Mouse (Mus musculus): ENCODE results near the gene Cacnb2. TPM values are rescaled to one million over a fixed set of nuclear protein-coding genes. Genes with fewer than 3 reads are reported as not detected.

The Cacnb2 gene
- polyA plus RNA-seq, 1 experiment from 2014 or later, result 2.0 TPM

DNA sequence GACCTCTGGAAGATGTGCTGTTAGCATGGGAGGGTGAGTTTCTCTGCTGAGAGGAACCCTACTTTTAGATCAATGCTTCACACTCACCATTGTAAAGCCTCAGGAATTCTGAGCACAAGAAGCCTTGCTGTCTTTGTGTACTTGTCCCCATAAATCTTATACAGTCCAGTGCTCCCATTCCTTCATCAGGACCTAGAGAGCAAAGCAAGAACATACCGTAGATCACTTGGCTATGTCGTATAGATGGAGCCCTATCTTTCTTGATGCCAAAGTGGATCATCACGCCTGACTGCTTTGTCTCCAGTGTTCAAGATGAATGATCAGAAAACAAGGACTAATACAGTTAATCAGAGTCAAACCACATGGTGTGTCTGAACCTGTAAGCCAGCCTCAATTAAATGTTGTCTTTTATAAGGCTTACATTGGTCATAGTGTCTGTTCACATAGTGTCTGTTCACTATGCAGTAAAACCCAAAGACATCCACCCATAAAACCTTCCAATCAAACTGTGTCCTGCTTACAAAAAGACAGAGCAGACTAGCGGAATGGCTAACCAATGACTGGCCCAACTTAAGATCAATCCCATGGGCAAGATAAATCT lies 198.7 kb downstream of the Cacnb2 start:
- Histone ChIP-seq H3K9ac (no peak overlapping the region), H3K4me3 (no peak overlapping the region), H3K27me3 (no peaks in the 10 kb centered on the region), H3K4me1 (peaks cover 8% of the 10 kb centered on the region; the same call in 1 of the 2 replicates), H3K27ac (no peak overlapping the region), H3K9me3 (no peaks in the 10 kb centered on the region), H3K4me2 (no peak overlapping the region), H3K36me3 (no peaks in the 10 kb centered on the region)
- 94% methylated on average over 4 of the region's 4 CpGs for WGBS
- no peak for ATAC-seq (ENCODE audit: insufficient number of reproducible peaks, insufficient read depth, low FRiP score, low TSS enrichment, low read depth)

DNA sequence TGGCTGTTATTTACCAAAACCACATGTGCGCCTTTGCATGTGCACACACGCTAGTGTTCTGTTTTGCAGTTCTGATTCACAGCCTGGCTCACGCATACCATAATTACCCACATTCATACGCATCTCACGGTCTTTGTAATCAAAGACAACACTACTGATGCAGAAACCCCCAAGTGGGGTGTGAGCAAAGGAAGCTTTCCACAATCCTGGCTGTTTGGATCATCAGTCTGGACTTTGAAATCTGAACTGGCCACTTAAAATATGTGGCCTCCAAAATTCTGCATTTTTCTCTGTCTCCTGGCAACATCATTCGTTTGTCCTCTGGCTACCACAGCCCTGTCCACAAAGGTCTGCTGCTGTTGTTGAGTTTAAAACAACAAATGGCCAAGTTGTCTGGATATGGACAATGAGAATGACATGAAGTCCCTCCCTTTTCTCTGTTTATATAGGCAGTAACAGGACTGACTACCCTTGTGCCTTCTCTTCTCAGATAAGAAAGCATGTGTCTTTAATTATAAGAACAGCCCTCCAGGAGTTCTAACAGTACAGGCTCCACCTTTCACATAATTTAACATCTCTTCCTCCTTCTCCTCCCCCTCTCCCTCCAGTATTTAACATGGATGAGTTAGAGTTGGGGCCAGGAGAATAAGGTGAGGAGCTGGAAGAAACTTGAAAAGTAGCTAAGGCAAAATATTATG lies 204.9 kb downstream of the Cacnb2 start:
- peaks cover 19% of the 10 kb centered on the region for H3K4me1 ChIP-seq
- WGBS, result 18% methylated on average over 6 of the region's 6 CpGs
- H3K9me3 ChIP-seq, result no peaks in the 10 kb centered on the region
- H3K36me3 ChIP-seq, result no peaks in the 10 kb centered on the region
- H3K27me3 ChIP-seq, result no peaks in the 10 kb centered on the region
- H3K4me2 ChIP-seq, result no peak overlapping the region
- H3K9ac ChIP-seq, result no peak overlapping the region
- no peak overlapping the region for H3K4me3 ChIP-seq
- no peak for ATAC-seq (ENCODE audit: insufficient number of reproducible peaks, insufficient read depth, low FRiP score, low TSS enrichment, low read depth)
- H3K27ac ChIP-seq, result no peak overlapping the region

DNA sequence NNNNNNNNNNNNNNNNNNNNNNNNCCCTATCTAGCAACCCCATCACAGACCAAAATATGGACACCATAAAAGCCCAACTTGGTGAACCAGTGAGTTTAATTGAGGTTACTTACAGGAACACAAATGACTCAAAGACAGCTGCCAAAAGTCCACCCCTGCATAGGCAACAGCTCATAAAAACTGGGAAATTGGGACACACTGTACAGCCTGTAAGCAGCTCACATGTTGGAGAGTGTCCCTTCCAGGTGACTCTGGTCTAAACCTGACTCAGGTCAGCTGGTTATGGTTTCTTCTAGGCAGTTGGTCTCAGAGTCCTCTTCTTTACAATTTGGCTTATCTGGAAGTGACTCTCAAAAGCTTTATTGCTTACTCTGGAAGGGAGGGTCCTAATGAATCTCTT lies 212.1 kb downstream of the Cacnb2 start:
- no peak for ATAC-seq (ENCODE audit: insufficient number of reproducible peaks, insufficient read depth, low FRiP score, low TSS enrichment, low read depth)
- Histone ChIP-seq H3K36me3 (no peaks in the 10 kb centered on the region), H3K9ac (no peak overlapping the region), H3K4me2 (no peak overlapping the region), H3K27me3 (no peaks in the 10 kb centered on the region), H3K9me3 (no peaks in the 10 kb centered on the region), H3K4me1 (no peaks in the 10 kb centered on the region), H3K4me3 (no peak overlapping the region), H3K27ac (no peak overlapping the region)

DNA sequence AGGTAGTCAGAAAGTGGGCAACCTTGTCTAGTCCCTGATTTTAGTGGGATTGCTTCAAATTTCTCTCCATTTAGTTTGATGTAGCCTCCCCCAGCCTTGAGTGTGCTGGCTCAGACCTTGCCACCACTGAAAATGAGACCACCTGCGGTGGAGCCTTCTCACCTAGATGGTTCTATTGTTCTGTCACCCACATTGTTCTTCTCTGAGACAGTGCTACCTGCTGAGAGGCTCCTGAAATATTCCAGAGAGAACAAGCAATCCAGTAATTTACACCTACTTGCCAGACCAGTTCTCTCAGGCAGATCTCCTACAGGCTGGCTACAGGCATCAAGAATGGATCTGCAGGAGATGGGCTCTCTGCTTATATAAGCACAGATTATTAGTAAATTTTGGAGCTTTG lies 215.8 kb downstream of the Cacnb2 start:
- peaks cover under 1% of the 10 kb centered on the region; the same call in 1 of the 2 replicates for H3K4me1 ChIP-seq
- H3K27me3 ChIP-seq, result no peaks in the 10 kb centered on the region
- WGBS, result 32% methylated on average over 1 of the region's 1 CpGs

DNA sequence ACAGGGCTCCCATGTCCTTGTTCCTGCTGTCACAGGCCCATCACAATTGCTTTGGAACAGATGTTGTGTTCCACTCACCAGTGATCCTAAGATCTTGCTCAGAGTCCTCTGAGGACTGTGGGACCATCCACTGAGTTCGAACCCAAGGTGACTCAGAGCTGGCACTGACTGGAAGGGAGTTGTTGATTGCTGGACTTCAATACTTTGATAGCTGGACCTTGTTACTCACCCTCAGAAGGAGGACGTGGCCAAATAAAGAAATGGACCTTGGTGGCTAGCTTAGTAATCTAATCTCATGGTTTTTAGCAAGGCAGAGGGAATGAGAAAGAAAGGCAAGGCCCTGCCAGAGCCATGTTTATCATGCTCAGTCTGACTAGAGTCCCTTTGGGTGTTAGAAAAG lies 218.1 kb downstream of the Cacnb2 start:
- Histone ChIP-seq H3K9ac (no peak overlapping the region), H3K27me3 (no peaks in the 10 kb centered on the region), H3K4me1 (peaks cover 5% of the 10 kb centered on the region), H3K4me3 (no peak overlapping the region), H3K9me3 (no peaks in the 10 kb centered on the region), H3K27ac (no peak overlapping the region), H3K36me3 (no peaks in the 10 kb centered on the region), H3K4me2 (no peak overlapping the region)
- ATAC-seq (ENCODE audit: insufficient number of reproducible peaks, insufficient read depth, low FRiP score, low TSS enrichment, low read depth), result no peak
- WGBS, result 81% methylated on average over 2 of the region's 2 CpGs

More for the DNA sequence above, 215.8 kb downstream of the Cacnb2 start:
- Histone ChIP-seq H3K4me2 (no peak overlapping the region), H3K9ac (no peak overlapping the region), H3K9me3 (no peaks in the 10 kb centered on the region), H3K4me3 (no peak overlapping the region), H3K36me3 (no peaks in the 10 kb centered on the region), H3K27ac (no peak overlapping the region)
- ATAC-seq (ENCODE audit: insufficient number of reproducible peaks, insufficient read depth, low FRiP score, low TSS enrichment, low read depth), result no peak

DNA sequence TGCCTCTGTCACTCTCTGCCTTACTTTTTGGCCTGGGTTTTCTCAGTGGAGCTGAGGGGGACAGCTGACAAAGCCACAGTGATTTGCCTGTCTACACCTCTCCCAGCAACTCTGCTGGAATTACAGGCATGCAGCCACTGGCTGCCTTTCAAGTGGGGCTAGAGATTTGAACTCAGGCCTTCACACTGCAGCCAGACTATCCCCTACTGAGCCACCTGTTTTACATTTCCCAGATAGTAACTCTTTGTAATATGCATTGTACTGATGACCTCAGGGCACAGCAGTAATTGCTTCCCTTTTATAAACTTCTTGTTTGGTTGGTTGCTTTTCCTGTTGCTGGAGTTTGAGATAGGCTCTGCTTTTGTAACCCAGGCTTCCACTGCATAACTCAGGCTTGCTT lies 220.2 kb downstream of the Cacnb2 start:
- Histone ChIP-seq H3K9ac (no peak overlapping the region), H3K4me2 (no peak overlapping the region), H3K36me3 (no peaks in the 10 kb centered on the region), H3K4me3 (no peak overlapping the region), H3K27me3 (no peaks in the 10 kb centered on the region), H3K4me1 (peaks cover 6% of the 10 kb centered on the region), H3K27ac (no peak overlapping the region), H3K9me3 (no peaks in the 10 kb centered on the region)
- no peak for ATAC-seq (ENCODE audit: insufficient number of reproducible peaks, insufficient read depth, low FRiP score, low TSS enrichment, low read depth)

DNA sequence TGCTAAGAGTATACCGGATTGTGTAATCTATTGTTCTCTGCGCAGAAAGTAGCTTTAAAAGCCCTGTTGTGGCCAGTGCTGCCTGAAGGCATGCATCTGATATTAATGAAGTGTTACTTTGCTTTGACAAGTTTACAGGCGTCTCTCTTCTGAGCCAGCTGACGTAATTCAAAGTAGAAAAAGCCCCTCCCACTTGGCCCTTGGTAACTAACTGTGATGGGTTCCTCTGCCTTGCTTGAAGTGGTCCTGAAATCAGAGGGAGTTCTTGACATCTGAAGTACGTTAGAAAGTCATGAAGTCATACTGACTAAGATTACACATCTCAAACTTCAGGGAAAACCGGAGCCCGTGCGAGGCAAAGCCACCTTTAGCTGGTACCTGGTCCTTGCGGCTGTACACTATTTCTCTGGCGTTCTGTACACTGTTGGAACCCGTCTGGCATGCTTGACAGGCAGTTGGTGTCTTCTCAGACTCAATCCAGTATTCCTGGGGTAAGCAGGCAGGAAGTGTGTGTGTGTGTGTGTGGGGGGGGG lies 221.0 kb downstream of the Cacnb2 start:
- 23% methylated on average over 11 of the region's 11 CpGs for WGBS
- Histone ChIP-seq H3K27me3 (no peaks in the 10 kb centered on the region), H3K4me3 (peak overlapping the region; percentile 18; the same call in 1 of the 2 replicates), H3K4me2 (peak overlapping the region; percentile 44), H3K27ac (no peak overlapping the region), H3K9ac (no peak overlapping the region), H3K9me3 (no peaks in the 10 kb centered on the region), H3K36me3 (no peaks in the 10 kb centered on the region), H3K4me1 (peaks cover 13% of the 10 kb centered on the region)
- ATAC-seq (ENCODE audit: insufficient number of reproducible peaks, insufficient read depth, low FRiP score, low TSS enrichment, low read depth), result no peak

DNA sequence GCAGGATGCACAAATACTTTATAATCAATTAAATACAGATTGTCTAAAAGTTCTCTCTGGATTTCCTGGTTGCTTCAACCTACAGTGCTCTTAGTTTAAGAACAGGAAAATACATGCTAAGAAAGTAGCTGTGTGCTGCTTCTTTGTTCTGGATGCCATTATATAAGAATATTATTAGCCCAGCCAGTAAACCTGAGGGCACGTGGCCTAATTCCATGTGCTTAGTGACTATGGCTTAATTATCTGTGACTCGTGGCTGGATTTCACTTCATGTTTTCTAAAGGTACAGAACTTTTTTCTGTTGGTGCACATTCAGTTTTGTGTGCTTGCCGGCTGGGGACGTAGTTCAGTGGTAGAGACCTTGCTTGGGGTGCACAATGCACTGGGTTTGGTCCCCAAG lies 222.3 kb downstream of the Cacnb2 start:
- 50% methylated on average over 4 of the region's 4 CpGs for WGBS
- Histone ChIP-seq H3K4me3 (no peak overlapping the region), H3K9ac (no peak overlapping the region), H3K4me2 (no peak overlapping the region), H3K9me3 (no peaks in the 10 kb centered on the region), H3K4me1 (peaks cover 14% of the 10 kb centered on the region), H3K27ac (no peak overlapping the region), H3K27me3 (no peaks in the 10 kb centered on the region), H3K36me3 (no peaks in the 10 kb centered on the region)
- ATAC-seq (ENCODE audit: insufficient number of reproducible peaks, insufficient read depth, low FRiP score, low TSS enrichment, low read depth), result no peak

DNA sequence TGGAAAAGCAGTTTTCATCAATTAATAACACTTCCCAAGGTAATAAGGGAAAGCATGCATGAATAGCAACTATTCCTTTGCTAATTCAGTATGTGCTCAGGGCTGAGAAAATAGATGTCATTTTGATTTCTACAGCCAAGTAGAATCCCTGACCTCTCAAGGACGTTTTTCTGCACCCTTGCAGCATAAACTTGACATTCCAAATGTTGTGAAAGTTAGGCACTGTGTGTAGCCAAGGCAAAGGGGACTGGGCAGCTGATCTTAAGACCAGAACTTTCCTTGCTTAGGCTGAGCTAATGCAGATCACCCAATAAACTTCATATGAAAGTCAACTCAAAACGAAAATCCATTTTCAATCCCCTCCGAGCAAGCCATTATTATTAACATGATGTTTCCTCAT lies 226.6 kb downstream of the Cacnb2 start:
- Histone ChIP-seq H3K27ac (no peak overlapping the region), H3K27me3 (no peaks in the 10 kb centered on the region), H3K4me2 (no peak overlapping the region), H3K4me3 (no peak overlapping the region), H3K9me3 (no peaks in the 10 kb centered on the region), H3K36me3 (no peaks in the 10 kb centered on the region), H3K4me1 (peaks cover 9% of the 10 kb centered on the region; the same call in 1 of the 2 replicates), H3K9ac (no peak overlapping the region)
- ATAC-seq (ENCODE audit: insufficient number of reproducible peaks, insufficient read depth, low FRiP score, low TSS enrichment, low read depth), result no peak
- WGBS, result 56% methylated on average over 3 of the region's 3 CpGs

DNA sequence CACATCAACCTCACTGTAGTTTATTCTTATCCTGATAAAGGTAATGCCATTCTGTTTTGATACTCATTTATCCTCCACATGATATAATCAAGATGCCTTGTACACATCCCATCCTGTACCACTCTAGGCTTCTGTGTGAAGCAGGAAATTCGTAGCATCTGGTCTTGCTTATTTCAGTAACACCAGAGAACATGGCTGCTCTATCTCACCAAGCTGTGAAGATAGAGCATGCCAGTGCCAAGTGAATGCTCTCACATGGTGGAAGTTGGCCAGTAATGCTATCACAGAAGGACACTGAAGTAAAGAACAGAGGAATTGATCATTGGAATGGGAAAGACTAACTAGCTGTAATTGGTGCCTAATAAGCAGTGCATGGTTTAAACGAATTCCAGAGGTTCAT lies 228.4 kb downstream of the Cacnb2 start:
- 60% methylated on average over 2 of the region's 2 CpGs for WGBS
- Histone ChIP-seq H3K9me3 (no peaks in the 10 kb centered on the region), H3K4me1 (peaks cover 9% of the 10 kb centered on the region; the same call in 1 of the 2 replicates), H3K4me2 (no peak overlapping the region), H3K27me3 (no peaks in the 10 kb centered on the region), H3K9ac (no peak overlapping the region), H3K4me3 (no peak overlapping the region), H3K36me3 (no peaks in the 10 kb centered on the region), H3K27ac (no peak overlapping the region)
- no peak for ATAC-seq (ENCODE audit: insufficient number of reproducible peaks, insufficient read depth, low FRiP score, low TSS enrichment, low read depth)

DNA sequence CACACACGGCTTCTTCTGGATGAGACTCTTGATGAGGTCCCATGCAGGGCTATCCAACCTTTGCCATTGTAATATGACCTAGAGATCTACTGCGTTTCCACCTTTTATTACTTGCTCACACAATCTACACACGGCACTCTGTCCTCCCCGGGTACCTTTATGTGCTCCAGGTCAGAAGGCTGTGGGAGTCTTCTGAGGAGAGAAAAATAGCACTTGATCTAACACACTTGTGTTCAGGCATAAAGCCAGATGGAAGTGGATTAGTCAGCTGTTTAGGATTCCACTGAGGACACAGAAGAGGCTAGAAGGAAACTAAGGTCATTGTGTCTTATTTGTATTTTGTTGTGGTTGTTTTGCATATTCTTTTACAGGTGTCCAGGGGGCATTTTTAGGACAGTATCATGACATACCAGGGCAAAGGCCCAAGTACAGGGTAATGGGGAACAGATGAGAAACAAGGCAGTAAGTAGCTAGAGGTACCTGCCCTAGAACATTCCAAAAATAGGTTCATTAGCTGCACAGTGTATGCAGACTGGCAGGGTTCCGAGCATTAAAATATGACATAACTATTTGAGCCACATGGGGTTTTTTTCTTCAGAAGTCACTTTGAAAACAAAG lies 231.9 kb downstream of the Cacnb2 start:
- H3K4me1 ChIP-seq, result no peaks in the 10 kb centered on the region
- no peaks in the 10 kb centered on the region for H3K27me3 ChIP-seq
- H3K27ac ChIP-seq, result no peak overlapping the region
- no peak for ATAC-seq (ENCODE audit: insufficient number of reproducible peaks, insufficient read depth, low FRiP score, low TSS enrichment, low read depth)
- 70% methylated on average over 5 of the region's 5 CpGs for WGBS
- H3K4me2 ChIP-seq, result no peak overlapping the region
- no peak overlapping the region for H3K4me3 ChIP-seq
- no peaks in the 10 kb centered on the region for H3K9me3 ChIP-seq
- no peaks in the 10 kb centered on the region for H3K36me3 ChIP-seq
- no peak overlapping the region for H3K9ac ChIP-seq

DNA sequence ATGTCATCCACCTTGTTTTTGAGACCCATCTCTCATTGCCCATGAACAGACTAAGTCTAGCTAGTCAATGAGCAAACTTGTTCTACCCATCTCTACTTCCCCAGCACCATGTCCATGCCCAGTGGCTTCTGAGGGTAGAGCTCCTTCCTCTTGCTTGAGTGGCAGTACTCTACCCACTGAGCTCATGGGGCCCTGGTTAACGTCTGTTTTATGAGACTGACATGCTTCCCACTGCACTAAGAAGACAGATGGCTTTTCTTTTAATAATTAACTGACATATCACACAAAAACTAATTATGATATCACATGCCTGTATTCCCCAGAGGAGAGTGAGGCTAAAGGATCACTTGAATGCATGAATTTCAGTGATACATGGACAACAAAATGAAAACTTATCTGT lies 238.4 kb downstream of the Cacnb2 start:
- H3K4me1 ChIP-seq, result no peaks in the 10 kb centered on the region
- whole genome bisulfite sequencing, result 45% methylated on average over 1 of the region's 1 CpGs
- no peak overlapping the region for H3K9ac ChIP-seq
- ATAC-seq (ENCODE audit: insufficient number of reproducible peaks, insufficient read depth, low FRiP score, low TSS enrichment, low read depth), result no peak
- no peaks in the 10 kb centered on the region for H3K9me3 ChIP-seq
- H3K27me3 ChIP-seq, result no peaks in the 10 kb centered on the region
- no peak overlapping the region for H3K4me2 ChIP-seq
- no peak overlapping the region for H3K4me3 ChIP-seq
- no peaks in the 10 kb centered on the region for H3K36me3 ChIP-seq
- H3K27ac ChIP-seq, result no peak overlapping the region

Measured in embryonic facial prominence, embryonic 13.5 days (tissue).